Mouse (Mus musculus): Measurements from ENCODE around the gene Dstyk. TPM values are rescaled to one million over a fixed set of nuclear protein-coding genes. Genes with fewer than 3 reads are reported as not detected.

Gene Dstyk
- polyA plus RNA-seq, 1 experiment, result 2.5 TPM

GRCm38 (mm10) chr1:132381929-132382328 is 35.4 kb upstream of the Dstyk start:
- no peak for TF ChIP-seq CTCF (IDR thresholded peaks at IDR 0.05; ENCODE audit: extremely low read depth, insufficient read length, insufficient replicate concordance, low read depth, low read length)
- TF ChIP-seq POLR2A (IDR thresholded peaks at IDR 0.05; ENCODE audit: low read depth, low read length), result no peak
- Histone ChIP-seq H3K27me3 (ENCODE audit: control insufficient read depth, insufficient read depth, low read length) (no peaks in the 10 kb centered on the region), H3K36me3 (ENCODE audit: control insufficient read depth, insufficient read depth, low read length) (no peaks in the 10 kb centered on the region), H3K27ac (ENCODE audit: insufficient read depth, low read depth, low read length) (no peak overlapping the region), H3K4me1 (ENCODE audit: control insufficient read depth, insufficient read depth, insufficient read length, low read length) (peaks cover 3% of the 10 kb centered on the region), H3K4me3 (ENCODE audit: low read depth, low read length) (no peak overlapping the region)
- WGBS, result 60% methylated on average over 10 of the region's 10 CpGs

DNA sequence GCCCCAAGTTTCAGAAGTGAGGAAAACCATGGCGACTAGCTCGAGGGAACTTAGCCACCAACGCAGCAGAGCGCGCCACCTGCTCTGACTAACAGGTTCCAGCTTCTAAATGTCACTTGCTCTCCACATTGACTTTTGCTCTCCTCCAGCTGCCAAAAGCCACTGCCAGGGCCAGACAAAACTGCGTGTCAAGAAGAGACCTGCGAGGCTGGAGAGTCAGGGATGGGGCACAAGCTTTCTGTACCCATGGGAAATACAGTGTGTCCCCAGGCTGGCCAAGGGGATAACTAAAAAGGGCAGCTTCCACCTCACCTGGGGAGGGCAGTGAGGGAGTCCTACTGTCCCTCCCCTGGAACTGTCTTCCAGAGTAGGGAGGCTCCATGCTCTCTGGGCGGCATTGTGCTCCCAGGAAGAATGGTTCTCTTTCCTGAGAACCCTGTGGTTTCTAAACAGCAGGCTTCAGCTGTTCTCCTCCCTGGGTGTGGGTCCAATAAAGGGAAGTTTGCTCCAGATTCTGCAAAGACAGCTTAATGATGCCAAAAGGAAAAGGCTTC is 33.3 kb upstream of the Dstyk start:
- TF ChIP-seq CTCF (IDR thresholded peaks at IDR 0.05; ENCODE audit: extremely low read depth, insufficient read length, insufficient replicate concordance, low read depth, low read length) (no peak), POLR2A (IDR thresholded peaks at IDR 0.05; ENCODE audit: low read depth, low read length) (no peak)
- Histone ChIP-seq H3K27ac (ENCODE audit: insufficient read depth, low read depth, low read length) (no peak overlapping the region), H3K4me1 (ENCODE audit: control insufficient read depth, insufficient read depth, insufficient read length, low read length) (peaks cover 3% of the 10 kb centered on the region), H3K36me3 (ENCODE audit: control insufficient read depth, insufficient read depth, low read length) (no peaks in the 10 kb centered on the region), H3K27me3 (ENCODE audit: control insufficient read depth, insufficient read depth, low read length) (no peaks in the 10 kb centered on the region), H3K4me3 (ENCODE audit: low read depth, low read length) (no peak overlapping the region)
- 82% methylated on average over 8 of the region's 8 CpGs for WGBS

DNA sequence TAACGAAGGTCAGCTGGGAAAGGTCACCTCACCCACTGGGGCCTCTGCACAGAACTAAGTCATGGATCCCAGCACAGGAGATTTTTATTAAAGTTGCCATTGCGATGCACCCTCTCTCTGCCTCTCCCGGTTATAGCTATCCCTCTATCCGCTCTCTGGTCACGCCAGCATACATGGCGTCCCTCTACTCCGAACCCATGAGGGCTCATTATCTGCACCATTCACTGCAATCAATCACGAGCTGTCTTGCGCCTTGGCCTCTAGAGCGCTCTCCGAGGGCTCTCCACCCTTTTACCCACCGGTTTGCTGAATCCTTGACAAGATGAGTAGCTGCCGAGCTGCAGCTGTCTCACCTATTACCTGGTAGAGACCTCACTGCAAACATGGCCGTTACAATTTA is 32.1 kb upstream of the Dstyk start:
- peaks cover 4% of the 10 kb centered on the region; the same call in 1 of the 2 replicates for H3K27me3 ChIP-seq (ENCODE audit: control insufficient read depth, insufficient read depth, low read length)
- no peaks in the 10 kb centered on the region for H3K36me3 ChIP-seq (ENCODE audit: control insufficient read depth, insufficient read depth, low read length)
- TF ChIP-seq POLR2A (IDR thresholded peaks at IDR 0.05; ENCODE audit: low read depth, low read length) (no peak), CTCF (IDR thresholded peaks at IDR 0.05; ENCODE audit: extremely low read depth, insufficient read length, insufficient replicate concordance, low read depth, low read length) (no peak)
- no peak overlapping the region for H3K4me3 ChIP-seq (ENCODE audit: low read depth, low read length)
- peaks cover 3% of the 10 kb centered on the region for H3K4me1 ChIP-seq (ENCODE audit: control insufficient read depth, insufficient read depth, insufficient read length, low read length)
- 52% methylated on average over 14 of the region's 14 CpGs for WGBS
- no peak overlapping the region for H3K27ac ChIP-seq (ENCODE audit: insufficient read depth, low read depth, low read length)

DNA sequence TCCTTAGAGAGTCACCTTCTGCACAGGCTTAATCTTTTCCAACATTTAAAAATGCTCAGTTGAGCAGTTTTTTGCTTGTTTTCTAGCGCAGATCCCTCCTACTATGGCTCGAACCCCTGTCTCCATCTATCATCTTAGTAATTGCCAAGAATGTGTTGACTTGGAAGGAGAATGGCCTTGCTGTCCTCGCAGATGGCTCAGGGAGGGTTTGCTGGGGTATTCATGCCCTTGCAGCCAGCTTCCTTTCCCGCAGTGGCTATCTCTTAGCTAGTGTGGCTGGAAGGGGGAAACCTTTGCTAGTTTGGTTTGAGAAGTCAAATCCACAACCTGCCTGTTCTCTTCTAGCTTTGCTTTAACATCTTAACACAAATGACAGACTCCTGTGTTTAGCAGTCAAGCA is 31.6 kb upstream of the Dstyk start:
- H3K27ac ChIP-seq (ENCODE audit: insufficient read depth, low read depth, low read length), result no peak overlapping the region
- WGBS, result 63% methylated on average over 4 of the region's 4 CpGs
- no peak overlapping the region for H3K4me3 ChIP-seq (ENCODE audit: low read depth, low read length)
- peaks cover 3% of the 10 kb centered on the region for H3K4me1 ChIP-seq (ENCODE audit: control insufficient read depth, insufficient read depth, insufficient read length, low read length)
- peaks cover 6% of the 10 kb centered on the region; the same call in 1 of the 2 replicates for H3K27me3 ChIP-seq (ENCODE audit: control insufficient read depth, insufficient read depth, low read length)
- no peaks in the 10 kb centered on the region for H3K36me3 ChIP-seq (ENCODE audit: control insufficient read depth, insufficient read depth, low read length)
- no peak for TF ChIP-seq CTCF (IDR thresholded peaks at IDR 0.05; ENCODE audit: extremely low read depth, insufficient read length, insufficient replicate concordance, low read depth, low read length)
- TF ChIP-seq POLR2A (IDR thresholded peaks at IDR 0.05; ENCODE audit: low read depth, low read length), result no peak

GRCm38 (mm10) chr1:132386266-132386665 is 31.1 kb upstream of the Dstyk start:
- H3K4me1 ChIP-seq (ENCODE audit: control insufficient read depth, insufficient read depth, insufficient read length, low read length), result peaks cover 3% of the 10 kb centered on the region
- no peak for TF ChIP-seq POLR2A (IDR thresholded peaks at IDR 0.05; ENCODE audit: low read depth, low read length)
- TF ChIP-seq CTCF (IDR thresholded peaks at IDR 0.05; ENCODE audit: extremely low read depth, insufficient read length, insufficient replicate concordance, low read depth, low read length), result no peak
- H3K36me3 ChIP-seq (ENCODE audit: control insufficient read depth, insufficient read depth, low read length), result no peaks in the 10 kb centered on the region
- WGBS, result 77% methylated on average over 4 of the region's 4 CpGs
- no peak overlapping the region for H3K4me3 ChIP-seq (ENCODE audit: low read depth, low read length)
- H3K27ac ChIP-seq (ENCODE audit: insufficient read depth, low read depth, low read length), result no peak overlapping the region
- H3K27me3 ChIP-seq (ENCODE audit: control insufficient read depth, insufficient read depth, low read length), result peaks cover 11% of the 10 kb centered on the region; the same call in 1 of the 2 replicates

DNA sequence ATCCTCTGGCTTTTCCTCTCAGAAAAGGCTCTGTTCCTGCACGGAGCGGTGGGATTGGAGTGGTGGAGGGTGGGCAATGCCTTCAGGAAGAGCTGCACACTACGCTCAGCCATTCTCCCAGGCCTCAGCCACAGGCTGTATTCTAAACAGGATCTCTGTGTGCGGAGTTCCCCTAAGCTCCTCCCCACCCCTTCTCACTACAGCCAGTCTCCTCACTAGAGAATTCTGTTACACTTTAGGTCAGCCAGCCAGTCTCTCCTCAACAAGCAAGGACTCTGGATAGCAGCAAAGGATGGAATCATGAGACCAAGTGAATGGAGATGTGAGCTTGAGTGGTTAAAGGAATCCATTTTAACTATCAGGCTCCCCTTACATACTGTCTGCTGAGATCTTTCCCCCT is 29.4 kb upstream of the Dstyk start:
- WGBS, result 44% methylated on average over 4 of the region's 4 CpGs
- peaks cover 18% of the 10 kb centered on the region for H3K27me3 ChIP-seq (ENCODE audit: control insufficient read depth, insufficient read depth, low read length)
- no peak overlapping the region for H3K27ac ChIP-seq (ENCODE audit: insufficient read depth, low read depth, low read length)
- no peak overlapping the region for H3K4me3 ChIP-seq (ENCODE audit: low read depth, low read length)
- TF ChIP-seq CTCF (IDR thresholded peaks at IDR 0.05; ENCODE audit: extremely low read depth, insufficient read length, insufficient replicate concordance, low read depth, low read length) (no peak), POLR2A (IDR thresholded peaks at IDR 0.05; ENCODE audit: low read depth, low read length) (no peak)
- no peaks in the 10 kb centered on the region for H3K36me3 ChIP-seq (ENCODE audit: control insufficient read depth, insufficient read depth, low read length)
- peaks cover 3% of the 10 kb centered on the region for H3K4me1 ChIP-seq (ENCODE audit: control insufficient read depth, insufficient read depth, insufficient read length, low read length)

GRCm38 (mm10) chr1:132388813-132389803 is 28.2 kb upstream of the Dstyk start:
- H3K4me3 ChIP-seq (ENCODE audit: low read depth, low read length), result no peak overlapping the region
- H3K27ac ChIP-seq (ENCODE audit: insufficient read depth, low read depth, low read length), result peak overlapping the region; percentile 73
- WGBS, result 52% methylated on average over 8 of the region's 8 CpGs
- H3K4me1 ChIP-seq (ENCODE audit: control insufficient read depth, insufficient read depth, insufficient read length, low read length), result peaks cover under 1% of the 10 kb centered on the region
- TF ChIP-seq CTCF (IDR thresholded peaks at IDR 0.05; ENCODE audit: extremely low read depth, insufficient read length, insufficient replicate concordance, low read depth, low read length) (no peak), POLR2A (IDR thresholded peaks at IDR 0.05; ENCODE audit: low read depth, low read length) (no peak)
- no peaks in the 10 kb centered on the region for H3K36me3 ChIP-seq (ENCODE audit: control insufficient read depth, insufficient read depth, low read length)
- H3K27me3 ChIP-seq (ENCODE audit: control insufficient read depth, insufficient read depth, low read length), result peaks cover 22% of the 10 kb centered on the region

All from small intestine, adult 2 months (tissue).